Mouse (Mus musculus): ENCODE data around the gene Col4a2. TPM values are rescaled to one million over a fixed set of nuclear protein-coding genes. Genes with fewer than 3 reads are reported as not detected.
A peak's percentile ranks its signal among the peaks of the same experiment; 100 is the strongest.

The Col4a2 gene
- polyA plus RNA-seq (2015; fragmentation: Nextera tagmentation; extraction: Ambion mirVana): 44.5 and 44.8 TPM in 2 replicates

DNA sequence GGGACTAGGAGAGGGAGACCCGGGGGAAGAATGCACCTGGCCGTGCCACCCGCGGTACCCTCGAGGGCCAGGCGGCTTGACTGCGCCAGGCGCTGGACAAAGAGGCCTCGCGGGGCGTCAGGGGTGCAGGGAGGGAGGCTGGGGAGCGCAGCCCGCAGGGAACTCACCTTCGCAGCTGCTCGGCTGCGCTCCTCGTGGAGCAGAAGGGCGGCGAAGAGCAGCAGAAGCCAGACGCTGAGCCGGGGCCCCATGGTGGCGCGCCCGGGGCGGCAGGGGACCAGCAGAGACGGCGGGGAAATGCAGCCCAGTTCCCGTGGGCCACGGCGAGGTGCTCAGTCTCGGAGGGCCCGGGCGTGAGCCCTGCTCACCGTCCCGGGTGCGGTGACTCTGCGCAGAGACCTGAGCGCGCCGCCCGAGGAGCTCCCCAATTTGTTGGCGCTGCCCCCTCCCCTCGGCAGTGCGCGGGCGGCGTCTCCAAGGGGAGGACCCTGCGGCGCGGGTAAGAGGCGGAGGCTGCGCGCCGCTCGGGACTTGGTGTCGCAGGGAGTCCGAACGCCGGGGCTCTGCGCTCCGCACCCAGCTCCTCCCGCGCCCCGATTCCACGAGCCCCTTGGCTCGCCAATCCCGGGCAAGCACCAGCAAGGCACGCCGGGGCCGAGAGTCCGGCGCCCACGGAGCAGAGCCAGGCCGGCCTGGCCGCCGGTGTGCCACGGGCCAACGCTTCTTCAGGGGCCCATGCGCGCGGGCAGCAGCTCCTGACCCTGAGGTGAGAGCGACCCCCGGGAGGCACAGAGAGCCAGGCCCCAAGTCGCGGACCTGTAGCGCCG is at the start of gene Col4a2, which contains the start of gene Col4a1:
TSS of gene Col4a2 (plus strand) at position 457 of the 827 bp plus-strand sequence.
TSS of gene Col4a1 (minus strand) at position 478 of the 827 bp plus-strand sequence.
- H3K27ac ChIP-seq (ENCODE audit: low read depth, low read length): peak within 1 kb of the TSS; percentile 79
- peaks cover 26% of the 10 kb centered on the region for H3K27me3 ChIP-seq (replicated peaks; ENCODE audit: control insufficient read depth, insufficient read depth, low read length)
- H3K9ac ChIP-seq (ENCODE audit: low read depth, low read length): peak within 1 kb of the TSS; percentile 71
- TF ChIP-seq CTCF (IDR thresholded peaks at IDR 0.05; ENCODE audit: low read depth): peak; percentile 16
- peak within 1 kb of the TSS; percentile 60 for H3K4me3 ChIP-seq (ENCODE audit: low read depth, low read length)
- peak; percentile 44 for ATAC-seq
- WGBS: under 1% methylated on average over 71 of the region's 87 CpGs
- H3K9me3 ChIP-seq (ENCODE audit: control insufficient read depth): no peaks in the 10 kb centered on the region
- H3K4me2 ChIP-seq (replicated peaks; ENCODE audit: low read depth): peak within 1 kb of the TSS; percentile 70
- H3K4me1 ChIP-seq (replicated peaks; ENCODE audit: control insufficient read depth, insufficient read depth, low read length): no peaks in the 10 kb centered on the region; the same call in 1 of the 2 replicates
- no peaks in the 10 kb centered on the region for H3K36me3 ChIP-seq (ENCODE audit: control insufficient read depth, insufficient read depth)

DNA sequence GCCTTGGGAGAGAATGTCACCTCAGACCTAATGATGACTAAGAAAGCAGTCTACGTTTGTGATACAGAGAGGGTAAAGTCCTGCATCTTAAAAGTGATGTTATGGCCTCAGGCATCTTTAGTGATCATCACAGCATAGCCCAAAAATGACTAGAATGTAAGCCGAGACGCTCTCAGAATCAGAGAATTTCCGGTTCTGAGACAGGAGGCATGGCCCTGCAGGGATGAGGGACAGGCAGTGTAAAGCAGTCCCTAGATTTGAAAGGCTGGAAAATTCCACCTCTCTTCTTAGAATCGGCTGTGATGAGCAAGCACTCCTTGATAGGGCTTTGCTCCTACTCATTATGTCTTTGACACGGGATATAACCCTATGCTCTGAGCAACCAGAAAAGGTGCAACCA is 48.8 kb upstream of the Col4a2 start:
- no peak overlapping the region for H3K9ac ChIP-seq (ENCODE audit: low read depth, low read length)
- no peaks in the 10 kb centered on the region for H3K9me3 ChIP-seq (ENCODE audit: control insufficient read depth)
- H3K4me3 ChIP-seq (ENCODE audit: low read depth, low read length): no peak overlapping the region
- 72% methylated on average over 6 of the region's 6 CpGs for WGBS
- 0 out of 2 replicates have a peak, but pooled peaks cover 4% of the 10 kb centered on the region for H3K4me1 ChIP-seq (replicated peaks; ENCODE audit: control insufficient read depth, insufficient read depth, low read length)
- ATAC-seq: no peak
- no peak for TF ChIP-seq CTCF (IDR thresholded peaks at IDR 0.05; ENCODE audit: low read depth)
- H3K4me2 ChIP-seq (replicated peaks; ENCODE audit: low read depth): no peak overlapping the region
- no peak overlapping the region for H3K27ac ChIP-seq (ENCODE audit: low read depth, low read length)
- no peaks in the 10 kb centered on the region for H3K27me3 ChIP-seq (replicated peaks; ENCODE audit: control insufficient read depth, insufficient read depth, low read length)
- H3K36me3 ChIP-seq (ENCODE audit: control insufficient read depth, insufficient read depth): peaks cover 5% of the 10 kb centered on the region

DNA sequence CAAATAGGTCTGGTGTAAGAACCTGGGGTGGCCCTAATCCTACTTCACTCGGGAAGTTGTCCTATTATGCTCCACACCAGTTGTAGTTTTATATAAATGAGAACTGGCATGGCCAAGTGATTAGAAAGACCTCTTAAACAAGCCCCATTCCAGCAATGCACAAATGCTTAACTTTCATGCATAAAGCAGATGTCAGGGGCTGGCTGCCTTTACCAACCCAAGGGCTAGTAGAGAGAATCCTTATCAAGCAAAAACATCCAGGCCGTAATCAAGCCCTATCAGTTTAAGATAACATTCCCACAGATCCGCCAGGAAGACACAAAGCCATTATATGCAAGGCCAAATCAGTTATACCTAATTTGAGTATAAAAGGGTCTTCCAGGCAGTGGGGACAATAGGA is 46.6 kb upstream of the Col4a2 start:
- 68% methylated on average over 3 of the region's 3 CpGs for WGBS
- H3K9ac ChIP-seq (ENCODE audit: low read depth, low read length): no peak overlapping the region
- no peak overlapping the region for H3K4me3 ChIP-seq (ENCODE audit: low read depth, low read length)
- no peaks in the 10 kb centered on the region for H3K4me1 ChIP-seq (replicated peaks; ENCODE audit: control insufficient read depth, insufficient read depth, low read length)
- peaks cover 5% of the 10 kb centered on the region for H3K36me3 ChIP-seq (ENCODE audit: control insufficient read depth, insufficient read depth)
- no peaks in the 10 kb centered on the region for H3K9me3 ChIP-seq (ENCODE audit: control insufficient read depth)
- no peak overlapping the region for H3K4me2 ChIP-seq (replicated peaks; ENCODE audit: low read depth)
- TF ChIP-seq CTCF (IDR thresholded peaks at IDR 0.05; ENCODE audit: low read depth): no peak
- ATAC-seq: no peak
- no peaks in the 10 kb centered on the region for H3K27me3 ChIP-seq (replicated peaks; ENCODE audit: control insufficient read depth, insufficient read depth, low read length)
- H3K27ac ChIP-seq (ENCODE audit: low read depth, low read length): no peak overlapping the region

DNA sequence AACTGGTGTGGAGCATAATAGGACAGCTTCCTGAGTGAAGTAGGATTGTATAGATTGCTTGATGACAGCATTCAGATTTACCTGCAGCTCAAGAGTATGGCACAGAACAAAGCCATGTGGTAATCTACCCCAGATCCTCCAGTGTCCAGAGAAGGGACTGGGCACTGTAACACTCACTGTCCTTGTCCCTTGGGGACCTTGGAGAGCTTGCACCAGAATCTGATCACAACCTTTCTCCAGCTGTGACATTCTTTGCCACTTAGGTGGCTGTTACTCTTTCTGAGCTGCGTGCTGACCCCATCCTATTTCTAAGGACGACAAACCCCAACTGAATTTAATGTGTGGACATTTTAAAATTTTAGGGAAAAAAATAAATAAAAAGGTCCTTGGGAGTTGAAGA is 46.1 kb upstream of the Col4a2 start:
- Histone ChIP-seq H3K9me3 (ENCODE audit: control insufficient read depth) (no peaks in the 10 kb centered on the region), H3K4me1 (replicated peaks; ENCODE audit: control insufficient read depth, insufficient read depth, low read length) (no peaks in the 10 kb centered on the region), H3K4me3 (ENCODE audit: low read depth, low read length) (no peak overlapping the region), H3K36me3 (ENCODE audit: control insufficient read depth, insufficient read depth) (peaks cover 5% of the 10 kb centered on the region), H3K27ac (ENCODE audit: low read depth, low read length) (no peak overlapping the region), H3K27me3 (replicated peaks; ENCODE audit: control insufficient read depth, insufficient read depth, low read length) (no peaks in the 10 kb centered on the region), H3K9ac (ENCODE audit: low read depth, low read length) (no peak overlapping the region), H3K4me2 (replicated peaks; ENCODE audit: low read depth) (no peak overlapping the region)
- ATAC-seq: no peak
- no peak for TF ChIP-seq CTCF (IDR thresholded peaks at IDR 0.05; ENCODE audit: low read depth)
- 83% methylated on average over 2 of the region's 2 CpGs for WGBS

DNA sequence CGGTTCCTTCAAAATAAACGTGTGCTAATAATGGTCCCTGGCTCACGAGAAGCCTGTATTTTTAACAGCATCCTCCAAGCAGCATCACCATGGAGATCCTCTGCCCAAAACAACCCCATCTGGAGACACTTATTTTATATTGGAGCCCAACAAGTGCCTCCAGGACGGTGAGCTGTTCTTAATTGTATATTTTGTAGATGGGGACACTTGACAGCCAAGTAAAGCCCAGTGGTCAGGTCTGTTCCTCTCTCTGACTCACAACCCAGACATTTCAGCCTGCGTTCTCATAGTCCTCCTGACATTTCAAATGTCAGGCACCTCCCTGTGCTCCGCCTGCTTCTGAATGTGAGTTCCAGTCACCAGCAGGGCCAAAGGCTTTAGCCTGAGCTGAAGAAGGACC is 43.9 kb upstream of the Col4a2 start:
- peaks cover 5% of the 10 kb centered on the region for H3K36me3 ChIP-seq (ENCODE audit: control insufficient read depth, insufficient read depth)
- WGBS: 62% methylated on average over 6 of the region's 6 CpGs
- H3K27ac ChIP-seq (ENCODE audit: low read depth, low read length): no peak overlapping the region
- no peak overlapping the region for H3K4me2 ChIP-seq (replicated peaks; ENCODE audit: low read depth)
- H3K9me3 ChIP-seq (ENCODE audit: control insufficient read depth): no peaks in the 10 kb centered on the region
- H3K9ac ChIP-seq (ENCODE audit: low read depth, low read length): no peak overlapping the region
- H3K4me1 ChIP-seq (replicated peaks; ENCODE audit: control insufficient read depth, insufficient read depth, low read length): no peaks in the 10 kb centered on the region
- TF ChIP-seq CTCF (IDR thresholded peaks at IDR 0.05; ENCODE audit: low read depth): no peak
- no peaks in the 10 kb centered on the region for H3K27me3 ChIP-seq (replicated peaks; ENCODE audit: control insufficient read depth, insufficient read depth, low read length)
- H3K4me3 ChIP-seq (ENCODE audit: low read depth, low read length): no peak overlapping the region
- ATAC-seq: no peak

DNA sequence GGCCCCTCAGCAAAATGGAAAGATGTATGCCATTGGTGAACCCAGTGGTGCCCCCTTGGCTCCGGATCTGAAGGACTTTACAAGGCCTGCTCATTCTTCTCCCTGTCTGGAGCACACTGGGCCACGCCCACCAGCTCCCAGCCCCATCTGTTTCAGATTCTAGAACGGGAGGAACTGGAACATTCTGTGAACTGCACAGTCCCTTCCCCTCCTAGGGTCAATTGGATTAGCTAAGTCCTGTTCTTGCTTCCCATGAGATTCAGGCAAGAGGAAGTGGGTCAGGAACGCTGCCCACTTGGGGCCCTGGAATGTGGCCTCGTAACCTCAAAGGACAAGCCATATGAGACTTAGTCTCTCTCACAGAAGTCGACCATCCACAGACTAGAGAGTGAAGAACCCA is 41.8 kb upstream of the Col4a2 start:
- no peaks in the 10 kb centered on the region for H3K4me1 ChIP-seq (replicated peaks; ENCODE audit: control insufficient read depth, insufficient read depth, low read length)
- WGBS: 68% methylated on average over 6 of the region's 6 CpGs
- no peaks in the 10 kb centered on the region; the same call in 1 of the 2 replicates for H3K36me3 ChIP-seq (ENCODE audit: control insufficient read depth, insufficient read depth)
- no peak overlapping the region for H3K27ac ChIP-seq (ENCODE audit: low read depth, low read length)
- H3K9me3 ChIP-seq (ENCODE audit: control insufficient read depth): no peaks in the 10 kb centered on the region
- no peak overlapping the region for H3K4me3 ChIP-seq (ENCODE audit: low read depth, low read length)
- no peaks in the 10 kb centered on the region for H3K27me3 ChIP-seq (replicated peaks; ENCODE audit: control insufficient read depth, insufficient read depth, low read length)
- H3K9ac ChIP-seq (ENCODE audit: low read depth, low read length): no peak overlapping the region
- no peak for ATAC-seq
- TF ChIP-seq CTCF (IDR thresholded peaks at IDR 0.05; ENCODE audit: low read depth): no peak
- H3K4me2 ChIP-seq (replicated peaks; ENCODE audit: low read depth): no peak overlapping the region
